Mouse (Mus musculus) midbrain, embryonic 15.5 days (tissue): Measurements from ENCODE around the gene Kif26a. TPM values are rescaled to one million over a fixed set of nuclear protein-coding genes. Genes with fewer than 3 reads are reported as not detected.
A peak's percentile ranks its signal among the peaks of the same experiment; 100 is the strongest.

Experiments used
- ATAC-seq: fragments of 200-750 bp; cut with Nextera tagmentation; replicated peaks from 2 replicates; pipeline ENCODE4 v1.8.0; 2017; ENCODE audit warnings: moderate TSS enrichment
- H3K27ac ChIP-seq: fragments of 300-500 bp; sonication (generic); 2 replicates; pipeline ENCODE4 v1.5.1; 2015; ENCODE audit warnings: mild to moderate bottlenecking, inconsistent platforms
- H3K27me3 ChIP-seq: fragments of 300-500 bp; sonication (generic); replicated peaks from 2 replicates; pipeline ENCODE4 v1.6.1; 2015; ENCODE audit warnings: inconsistent platforms
- H3K36me3 ChIP-seq: fragments of 300-500 bp; sonication (generic); replicated peaks from 2 replicates; pipeline ENCODE4 v1.6.1; 2015; ENCODE audit warnings: inconsistent platforms
- H3K4me1 ChIP-seq: fragments of 300-500 bp; sonication (generic); 2 replicates; pipeline ENCODE4 v1.6.1; 2015; ENCODE audit warnings: inconsistent platforms
- H3K4me2 ChIP-seq: fragments of 300-500 bp; sonication (generic); 2 replicates; pipeline ENCODE4 v1.6.1; 2015; ENCODE audit warnings: inconsistent platforms, mild to moderate bottlenecking, moderate library complexity
- H3K4me3 ChIP-seq: fragments of 300-500 bp; sonication (generic); 2 replicates; pipeline ENCODE4 v1.5.1; 2015; ENCODE audit warnings: mild to moderate bottlenecking, inconsistent platforms
- H3K9ac ChIP-seq: fragments of 300-500 bp; sonication (generic); 2 replicates; pipeline ENCODE4 v1.6.1; 2015; ENCODE audit warnings: mild to moderate bottlenecking, inconsistent platforms
- H3K9me3 ChIP-seq: fragments of 300-500 bp; sonication (generic); 2 replicates; pipeline ENCODE4 v1.6.1; 2016; ENCODE audit warnings: inconsistent platforms
- WGBS: fragments of 180-500 bp; shearing (Covaris S2); methylation state at CpG from one replicate; pipeline ENCODE4 v1.1.7; 2015; ENCODE audit warnings: mixed read lengths; 5-methylcytosine and 5-hydroxymethylcytosine counted together
- polyA plus RNA-seq: library from polyadenylated mRNA; unstranded; fragments of >200 nt; fragmentation: Nextera tagmentation; extraction: Ambion mirVana; gene quantifications from 2 replicates; pipeline ENCODE4 v1.2.1, GENCODE M21; 2015

Kif26a gene
- polyA plus RNA-seq, 1 experiment from 2014 or later = 7.2 TPM

- peaks cover 33% of the 10 kb centered on the region for H3K27me3 ChIP-seq
- WGBS = 61% methylated on average over 7 of the region's 7 CpGs
- no peaks in the 10 kb centered on the region for H3K36me3 ChIP-seq
- no peak overlapping the region for H3K9ac ChIP-seq
- H3K4me1 ChIP-seq = peaks cover 27% of the 10 kb centered on the region
- H3K9me3 ChIP-seq = no peaks in the 10 kb centered on the region
- no peak for ATAC-seq
- no peak overlapping the region for H3K4me2 ChIP-seq
- no peak overlapping the region for H3K4me3 ChIP-seq
- H3K27ac ChIP-seq = no peak overlapping the region
Observed at GRCm38 (mm10) chr12:112140745-112141144, 5.3 kb upstream of the Kif26a start.

DNA sequence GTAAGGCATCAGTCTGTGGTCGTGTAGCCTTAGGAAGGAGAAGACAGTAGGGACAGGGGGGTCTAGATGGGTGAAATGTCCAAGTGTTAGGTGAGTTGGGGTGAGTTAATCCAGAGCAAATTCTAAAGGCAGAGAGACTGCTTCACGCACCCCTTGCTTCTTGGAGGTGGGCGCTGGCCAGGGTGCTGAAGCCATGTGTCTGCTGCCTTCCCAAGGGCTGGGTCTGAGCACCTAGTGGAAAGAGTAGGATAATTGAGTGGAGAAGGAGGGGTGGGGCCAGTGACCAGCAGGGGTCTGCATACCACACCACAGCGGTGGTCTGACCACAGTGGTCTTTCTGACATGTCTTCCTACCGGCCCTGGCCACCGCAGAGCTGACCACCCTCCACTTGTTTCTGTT is 4.7 kb upstream of the Kif26a start:
- Histone ChIP-seq H3K36me3 (no peaks in the 10 kb centered on the region), H3K4me2 (no peak overlapping the region), H3K9ac (no peak overlapping the region), H3K27ac (no peak overlapping the region), H3K9me3 (no peaks in the 10 kb centered on the region), H3K27me3 (peaks cover 33% of the 10 kb centered on the region), H3K4me1 (peaks cover 33% of the 10 kb centered on the region), H3K4me3 (no peak overlapping the region)
- WGBS = 13% methylated on average over 6 of the region's 6 CpGs
- no peak for ATAC-seq

DNA sequence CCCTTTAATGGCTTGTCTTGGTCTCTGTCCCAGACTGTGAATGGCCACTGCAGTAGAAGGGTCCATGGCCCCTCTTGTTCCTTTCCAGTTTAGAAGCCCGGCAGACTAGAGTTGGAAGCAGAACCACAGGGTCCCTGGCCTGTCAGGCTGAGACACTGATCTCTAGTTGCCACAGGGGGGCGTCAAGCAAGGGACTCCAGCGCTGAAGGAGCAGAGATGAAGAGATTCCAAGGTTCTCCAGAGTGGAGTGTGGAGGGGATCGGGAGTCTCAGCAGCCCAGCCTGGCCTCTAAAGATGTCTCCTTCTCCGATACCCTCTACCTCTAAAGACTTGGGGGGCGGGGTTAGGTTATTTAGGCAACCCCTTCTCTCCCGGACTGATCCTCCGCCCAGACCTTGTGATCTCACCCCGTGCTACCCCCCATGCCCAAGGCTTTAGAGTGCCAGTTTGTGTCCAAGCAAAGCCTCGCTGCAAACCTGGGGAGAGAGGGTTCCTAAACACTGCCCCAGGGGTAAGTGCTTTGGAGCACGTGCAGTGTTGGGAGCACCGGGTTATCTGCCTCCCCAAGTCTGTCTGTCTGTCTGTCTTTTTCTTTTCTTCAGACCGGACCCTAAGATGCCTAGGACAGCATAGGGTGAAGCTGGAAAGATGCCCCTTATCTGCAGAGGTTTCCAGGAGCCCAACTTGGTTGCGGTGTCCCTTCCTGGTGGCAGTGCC is 2.7 kb upstream of the Kif26a start:
- Histone ChIP-seq H3K36me3 (no peaks in the 10 kb centered on the region), H3K27ac (peak overlapping the region; percentile 69; the same call in 1 of the 2 replicates), H3K27me3 (peaks cover 37% of the 10 kb centered on the region), H3K4me1 (peaks cover 50% of the 10 kb centered on the region), H3K4me3 (peak overlapping the region; percentile 58), H3K9ac (peak overlapping the region; percentile 62), H3K4me2 (peak overlapping the region; percentile 82), H3K9me3 (no peaks in the 10 kb centered on the region)
- no peak for ATAC-seq
- WGBS = 4% methylated on average over 14 of the region's 14 CpGs

GRCm38 (mm10) chr12:112143833-112144201 is 2.2 kb upstream of the Kif26a start:
- under 1% methylated on average over 45 of the region's 52 CpGs for WGBS
- Histone ChIP-seq H3K36me3 (no peaks in the 10 kb centered on the region), H3K9ac (peak overlapping the region; percentile 62), H3K27ac (peak overlapping the region; percentile 69), H3K4me2 (peak overlapping the region; percentile 82), H3K4me3 (peak overlapping the region; percentile 58), H3K27me3 (peaks cover 37% of the 10 kb centered on the region), H3K4me1 (peaks cover 50% of the 10 kb centered on the region), H3K9me3 (no peaks in the 10 kb centered on the region)
- ATAC-seq = no peak

DNA sequence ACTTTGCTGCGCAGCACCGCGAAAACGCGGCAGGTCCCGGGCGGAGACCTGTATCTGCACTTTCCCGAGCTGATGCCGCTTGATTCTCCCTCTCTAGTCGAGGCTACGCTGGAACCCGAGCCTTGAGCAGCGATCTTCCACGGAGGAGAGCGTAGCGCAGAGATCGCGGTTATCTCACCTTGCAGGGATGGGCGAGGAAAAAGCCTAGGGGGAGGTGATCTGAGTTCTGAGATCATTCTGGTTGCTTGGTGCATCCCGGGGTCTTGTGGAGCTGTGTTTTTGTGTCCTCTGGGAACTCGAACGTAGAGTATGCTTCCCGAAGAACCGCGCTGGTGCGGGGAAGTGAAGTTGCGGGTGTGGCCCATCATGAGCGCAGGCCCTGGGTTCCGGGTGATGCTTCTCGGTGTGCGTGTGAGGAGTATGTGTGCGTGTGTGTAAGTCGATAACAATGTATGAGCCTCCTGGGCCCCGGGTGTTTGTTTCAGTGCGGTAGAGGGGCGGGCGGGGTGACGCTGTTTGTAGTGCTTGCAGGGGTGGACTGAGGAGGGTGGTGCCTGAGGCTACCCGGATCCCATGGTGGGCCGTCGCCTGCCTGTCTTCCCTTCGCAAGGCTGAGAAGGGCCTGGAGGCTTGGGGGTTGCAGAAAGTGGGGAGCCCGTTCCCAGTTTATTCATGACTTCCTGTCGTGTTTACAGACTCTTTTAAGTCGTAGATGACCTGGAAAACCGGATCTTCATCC is 1.5 kb upstream of the Kif26a start:
- Histone ChIP-seq H3K4me3 (peak overlapping the region; percentile 58), H3K4me2 (peak overlapping the region; percentile 82), H3K36me3 (no peaks in the 10 kb centered on the region), H3K27ac (peak overlapping the region; percentile 69), H3K9ac (peak overlapping the region; percentile 62), H3K9me3 (no peaks in the 10 kb centered on the region), H3K27me3 (peaks cover 37% of the 10 kb centered on the region), H3K4me1 (peaks cover 52% of the 10 kb centered on the region)
- WGBS = under 1% methylated on average over 46 of the region's 46 CpGs
- ATAC-seq = no peak

GRCm38 (mm10) chr12:112145211-112145874 is 665 bp upstream of the Kif26a start:
- H3K4me3 ChIP-seq = peak overlapping the region; percentile 58
- peak overlapping the region; percentile 62 for H3K9ac ChIP-seq
- H3K27me3 ChIP-seq = peaks cover 37% of the 10 kb centered on the region
- WGBS = under 1% methylated on average over 37 of the region's 37 CpGs
- no peaks in the 10 kb centered on the region for H3K9me3 ChIP-seq
- H3K27ac ChIP-seq = peak overlapping the region; percentile 69; the same call in 1 of the 2 replicates
- ATAC-seq = peak; percentile 70
- H3K4me1 ChIP-seq = peaks cover 60% of the 10 kb centered on the region
- H3K36me3 ChIP-seq = no peaks in the 10 kb centered on the region
- H3K4me2 ChIP-seq = peak overlapping the region; percentile 82

DNA sequence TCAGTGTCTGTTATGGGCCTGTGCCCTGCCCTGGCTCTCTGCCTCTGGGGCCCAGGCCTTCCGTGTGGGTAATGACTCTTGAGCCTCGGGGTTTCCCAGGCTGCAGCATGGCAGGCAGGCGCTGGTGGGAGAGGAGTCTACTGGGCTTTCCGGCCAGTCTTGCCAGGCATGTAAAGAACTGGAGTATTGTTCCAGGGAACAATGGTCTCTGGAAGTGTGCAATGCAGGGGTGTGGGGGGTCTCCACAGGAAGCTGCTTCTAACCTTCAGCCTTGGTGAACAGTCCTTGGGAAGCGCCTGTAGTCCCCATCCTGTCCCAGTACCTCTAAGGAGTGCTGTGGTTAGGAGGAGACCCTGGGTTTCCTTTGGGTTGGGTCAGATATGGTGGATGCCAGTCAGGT is 1.4 kb downstream of the Kif26a start:
- H3K9ac ChIP-seq = peak overlapping the region; percentile 49; the same call in 1 of the 2 replicates
- no peaks in the 10 kb centered on the region for H3K36me3 ChIP-seq
- peak overlapping the region; percentile 58 for H3K4me3 ChIP-seq
- H3K4me1 ChIP-seq = peaks cover 69% of the 10 kb centered on the region
- no peak overlapping the region for H3K27ac ChIP-seq
- no peaks in the 10 kb centered on the region for H3K9me3 ChIP-seq
- 28% methylated on average over 5 of the region's 5 CpGs for WGBS
- no peak for ATAC-seq
- H3K4me2 ChIP-seq = peak overlapping the region; percentile 82
- peaks cover 26% of the 10 kb centered on the region for H3K27me3 ChIP-seq

DNA sequence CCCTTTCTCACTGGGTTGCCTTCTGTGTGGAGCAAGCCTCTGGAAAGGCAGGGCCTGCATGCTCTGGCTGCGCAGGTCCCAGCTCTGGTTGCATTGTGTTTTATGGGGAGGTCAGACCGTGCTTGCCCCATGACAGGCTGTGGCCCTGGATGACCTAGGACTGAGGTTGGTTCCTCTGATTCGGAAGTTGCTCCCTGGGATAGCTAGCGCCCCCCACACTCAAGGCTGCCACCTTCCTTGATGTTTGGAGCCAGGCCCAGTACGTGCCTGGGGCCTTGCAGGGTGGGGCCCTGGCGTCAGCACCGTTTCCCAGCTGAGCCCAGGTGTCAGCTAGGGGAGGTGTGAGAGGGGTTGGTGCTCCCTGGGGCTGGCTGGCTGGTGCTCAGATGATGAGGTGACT is 4.0 kb downstream of the Kif26a start:
- H3K27me3 ChIP-seq = 0 out of 2 replicates have a peak, but pooled peaks cover 4% of the 10 kb centered on the region
- no peaks in the 10 kb centered on the region for H3K36me3 ChIP-seq
- no peak overlapping the region for H3K9ac ChIP-seq
- no peak overlapping the region for H3K4me3 ChIP-seq
- ATAC-seq = no peak
- WGBS = 68% methylated on average over 7 of the region's 7 CpGs
- H3K27ac ChIP-seq = no peak overlapping the region
- H3K4me1 ChIP-seq = peaks cover 57% of the 10 kb centered on the region
- no peaks in the 10 kb centered on the region for H3K9me3 ChIP-seq
- H3K4me2 ChIP-seq = peak overlapping the region; percentile 82

- Histone ChIP-seq H3K9me3 (no peaks in the 10 kb centered on the region), H3K4me3 (no peak overlapping the region), H3K27me3 (0 out of 2 replicates have a peak, but pooled peaks cover 4% of the 10 kb centered on the region), H3K36me3 (no peaks in the 10 kb centered on the region), H3K4me1 (peaks cover 58% of the 10 kb centered on the region), H3K27ac (no peak overlapping the region), H3K9ac (no peak overlapping the region), H3K4me2 (peak overlapping the region; percentile 11; the same call in 1 of the 2 replicates)
- WGBS = 41% methylated on average over 12 of the region's 12 CpGs
- no peak for ATAC-seq
Observed at GRCm38 (mm10) chr12:112151244-112151979, 5.4 kb downstream of the Kif26a start.

DNA sequence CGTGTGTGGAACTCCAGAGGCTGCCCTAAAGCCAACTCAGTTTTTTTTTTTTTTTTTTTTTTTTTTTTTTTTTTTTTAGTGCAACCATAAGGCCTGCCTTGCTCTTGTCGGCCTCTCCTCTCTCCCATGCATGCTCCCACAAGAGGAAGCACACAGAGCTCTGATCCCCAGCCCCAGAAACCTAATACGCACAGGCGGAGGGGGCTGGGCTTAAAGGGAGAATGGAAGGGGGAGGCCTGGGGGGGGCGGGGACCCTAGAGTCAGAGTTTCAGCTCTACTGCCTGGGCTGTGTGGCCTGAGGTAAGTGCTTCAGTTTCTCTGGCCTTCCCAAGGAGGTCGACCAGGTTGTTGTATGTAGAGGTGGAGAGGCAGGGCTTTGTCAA is 6.0 kb downstream of the Kif26a start:
- no peak overlapping the region for H3K27ac ChIP-seq
- H3K9me3 ChIP-seq = no peaks in the 10 kb centered on the region
- no peak overlapping the region for H3K4me2 ChIP-seq
- peaks cover 57% of the 10 kb centered on the region for H3K4me1 ChIP-seq
- ATAC-seq = no peak
- H3K9ac ChIP-seq = no peak overlapping the region
- H3K27me3 ChIP-seq = 0 out of 2 replicates have a peak, but pooled peaks cover 4% of the 10 kb centered on the region
- no peaks in the 10 kb centered on the region for H3K36me3 ChIP-seq
- WGBS = 52% methylated on average over 6 of the region's 6 CpGs
- no peak overlapping the region for H3K4me3 ChIP-seq

DNA sequence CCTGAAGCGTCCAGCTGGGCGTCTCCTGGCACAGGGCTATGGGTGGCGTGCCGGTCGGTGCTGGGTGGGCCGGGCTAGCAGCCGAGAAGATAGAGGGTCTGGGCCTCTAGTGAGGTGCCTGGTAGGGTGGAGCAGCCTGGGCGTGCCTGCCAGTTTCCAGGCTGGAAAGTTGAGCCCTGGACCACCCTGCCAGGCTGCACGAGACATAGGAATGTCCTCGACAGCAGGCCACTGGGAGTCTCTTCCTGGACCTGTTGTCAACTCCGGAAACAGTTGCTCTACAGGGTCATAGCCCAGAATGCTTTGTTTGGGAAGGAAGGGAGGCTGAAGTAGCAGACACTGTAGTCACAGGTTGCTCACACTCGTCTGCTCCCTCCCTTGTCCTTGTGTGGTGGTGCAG is 7.6 kb downstream of the Kif26a start:
- peaks cover 47% of the 10 kb centered on the region for H3K4me1 ChIP-seq
- 79% methylated on average over 12 of the region's 12 CpGs for WGBS
- ATAC-seq = no peak

GRCm38 (mm10) chr12:112154476-112154875 is 8.5 kb downstream of the Kif26a start:
- Histone ChIP-seq H3K9ac (no peak overlapping the region), H3K4me3 (no peak overlapping the region), H3K9me3 (no peaks in the 10 kb centered on the region), H3K27ac (no peak overlapping the region), H3K4me1 (peaks cover 45% of the 10 kb centered on the region), H3K27me3 (no peaks in the 10 kb centered on the region), H3K4me2 (no peak overlapping the region), H3K36me3 (no peaks in the 10 kb centered on the region)
- WGBS = 34% methylated on average over 5 of the region's 5 CpGs
- ATAC-seq = no peak

More for the DNA sequence above, 7.6 kb downstream of the Kif26a start:
- Histone ChIP-seq H3K9me3 (no peaks in the 10 kb centered on the region), H3K27ac (no peak overlapping the region), H3K4me3 (no peak overlapping the region), H3K9ac (no peak overlapping the region), H3K27me3 (no peaks in the 10 kb centered on the region), H3K36me3 (no peaks in the 10 kb centered on the region), H3K4me2 (no peak overlapping the region)
